Mouse (Mus musculus) heart, embryonic 10.5 days (tissue): ENCODE results near the gene Ap5z1. TPM values are rescaled to one million over a fixed set of nuclear protein-coding genes. Genes with fewer than 3 reads are reported as not detected.

Source experiments
- DNase-seq: peaks from one replicate; pipeline ENCODE4 v3.0.0-alpha.2; 2017; ENCODE audit warnings: low spot score
- H3K27ac ChIP-seq: fragments of 300-500 bp; sonication (generic); 2 replicates; pipeline ENCODE4 v1.5.1; 2016; ENCODE audit warnings: mild to moderate bottlenecking
- H3K27me3 ChIP-seq: fragments of 300-500 bp; sonication (generic); 2 replicates; pipeline ENCODE4 v1.6.1; 2016; ENCODE audit warnings: mild to moderate bottlenecking; ENCODE audit not compliant: poor library complexity, insufficient read depth, severe bottlenecking
- H3K36me3 ChIP-seq: fragments of 300-500 bp; sonication (generic); 2 replicates; pipeline ENCODE4 v1.6.1; 2016; ENCODE audit warnings: mild to moderate bottlenecking, moderate library complexity
- H3K4me1 ChIP-seq: fragments of 300-500 bp; sonication (generic); 2 replicates; pipeline ENCODE4 v1.6.1; 2016; ENCODE audit warnings: mild to moderate bottlenecking
- H3K4me3 ChIP-seq: fragments of 300-500 bp; sonication (generic); 2 replicates; pipeline ENCODE4 v1.5.1; 2016; ENCODE audit warnings: mild to moderate bottlenecking, moderate library complexity
- H3K9me3 ChIP-seq: fragments of 300-500 bp; sonication (generic); 2 replicates; pipeline ENCODE4 v1.6.1; 2016; ENCODE audit warnings: mild to moderate bottlenecking, moderate library complexity
- WGBS: fragments of 180-500 bp; shearing (Covaris S2); methylation state at CpG from one replicate; pipeline ENCODE4 v1.1.7; 2016; 5-methylcytosine and 5-hydroxymethylcytosine counted together
- polyA plus RNA-seq: library from polyadenylated mRNA; unstranded; fragments of >200 nt; fragmentation: Nextera tagmentation; extraction: Ambion mirVana; gene quantifications from 2 replicates; pipeline ENCODE4 v1.2.1, GENCODE M21; 2016

Gene Ap5z1
- 8.7 and 11.1 TPM in 2 replicates for polyA plus RNA-seq

- 2% methylated on average over 60 of the region's 60 CpGs for WGBS
Measured at GRCm38 (mm10) chr5:142463461-142464454, at the start of gene Ap5z1. Gene Ap5z1 (plus strand): TSS chr5:142463944.

GRCm38 (mm10) chr5:142415401-142415800 lies 48.3 kb upstream of the Ap5z1 start:
- H3K27ac ChIP-seq: peak overlapping the region; percentile 85; the same call in 1 of the 2 replicates
- 63% methylated on average over 6 of the region's 6 CpGs for WGBS
- H3K36me3 ChIP-seq: peaks cover 18% of the 10 kb centered on the region
- no peaks in the 10 kb centered on the region for H3K27me3 ChIP-seq
- no peaks in the 10 kb centered on the region for H3K9me3 ChIP-seq
- DNase-seq: no peak
- H3K4me3 ChIP-seq: no peak overlapping the region
- peaks cover 91% of the 10 kb centered on the region for H3K4me1 ChIP-seq

More at GRCm38 (mm10) chr5:142463461-142464454, at the start of gene Ap5z1:
- no peaks in the 10 kb centered on the region for H3K27me3 ChIP-seq
- peak within 1 kb of the TSS; percentile 85 for H3K4me3 ChIP-seq
- H3K9me3 ChIP-seq: no peaks in the 10 kb centered on the region
- peaks cover 14% of the 10 kb centered on the region for H3K4me1 ChIP-seq
- H3K36me3 ChIP-seq: peaks cover 45% of the 10 kb centered on the region
- DNase-seq: peak; percentile 98
- H3K27ac ChIP-seq: peak within 1 kb of the TSS; percentile 89

GRCm38 (mm10) chr5:142416070-142416775 lies 47.5 kb upstream of the Ap5z1 start:
- no peaks in the 10 kb centered on the region for H3K27me3 ChIP-seq
- H3K27ac ChIP-seq: peak overlapping the region; percentile 85
- H3K9me3 ChIP-seq: no peaks in the 10 kb centered on the region
- H3K4me1 ChIP-seq: peaks cover 92% of the 10 kb centered on the region
- DNase-seq: peak; percentile 81
- 4% methylated on average over 14 of the region's 14 CpGs for WGBS
- H3K36me3 ChIP-seq: peaks cover 23% of the 10 kb centered on the region
- H3K4me3 ChIP-seq: peak overlapping the region; percentile 27

GRCm38 (mm10) chr5:142417104-142417503 lies 46.6 kb upstream of the Ap5z1 start:
- Histone ChIP-seq H3K4me1 (peaks cover 95% of the 10 kb centered on the region), H3K36me3 (peaks cover 26% of the 10 kb centered on the region), H3K4me3 (no peak overlapping the region)

GRCm38 (mm10) chr5:142417876-142418275 lies 45.9 kb upstream of the Ap5z1 start:
- H3K27ac ChIP-seq: peak overlapping the region; percentile 44
- H3K4me3 ChIP-seq: no peak overlapping the region
- 71% methylated on average over 9 of the region's 9 CpGs for WGBS
- no peaks in the 10 kb centered on the region for H3K27me3 ChIP-seq
- no peaks in the 10 kb centered on the region for H3K9me3 ChIP-seq
- DNase-seq: no peak
- peaks cover 93% of the 10 kb centered on the region for H3K4me1 ChIP-seq
- peaks cover 28% of the 10 kb centered on the region; the same call in 1 of the 2 replicates for H3K36me3 ChIP-seq

More at GRCm38 (mm10) chr5:142417104-142417503, 46.6 kb upstream of the Ap5z1 start:
- H3K27me3 ChIP-seq: no peaks in the 10 kb centered on the region
- no peak for DNase-seq
- H3K27ac ChIP-seq: peak overlapping the region; percentile 85
- WGBS: 76% methylated on average over 3 of the region's 3 CpGs
- no peaks in the 10 kb centered on the region for H3K9me3 ChIP-seq

- Histone ChIP-seq H3K9me3 (no peaks in the 10 kb centered on the region), H3K27ac (no peak overlapping the region), H3K4me1 (peaks cover 92% of the 10 kb centered on the region), H3K27me3 (no peaks in the 10 kb centered on the region), H3K4me3 (no peak overlapping the region), H3K36me3 (peaks cover 28% of the 10 kb centered on the region; the same call in 1 of the 2 replicates)
- 90% methylated on average over 4 of the region's 4 CpGs for WGBS
- DNase-seq: no peak
Measured at GRCm38 (mm10) chr5:142418419-142418818, 45.3 kb upstream of the Ap5z1 start.

GRCm38 (mm10) chr5:142420317-142420716 lies 43.4 kb upstream of the Ap5z1 start:
- WGBS: 67% methylated on average over 4 of the region's 4 CpGs
- H3K36me3 ChIP-seq: peaks cover 28% of the 10 kb centered on the region; the same call in 1 of the 2 replicates
- H3K27ac ChIP-seq: 0 out of 2 replicates have a peak overlapping the region, but pooled peaks have one; percentile 32
- no peak for DNase-seq
- H3K9me3 ChIP-seq: no peaks in the 10 kb centered on the region
- no peak overlapping the region for H3K4me3 ChIP-seq
- H3K4me1 ChIP-seq: peaks cover 90% of the 10 kb centered on the region
- no peaks in the 10 kb centered on the region for H3K27me3 ChIP-seq

GRCm38 (mm10) chr5:142420920-142421319 lies 42.8 kb upstream of the Ap5z1 start:
- WGBS: 86% methylated on average over 9 of the region's 9 CpGs

GRCm38 (mm10) chr5:142421886-142422285 lies 41.9 kb upstream of the Ap5z1 start:
- H3K27me3 ChIP-seq: no peaks in the 10 kb centered on the region
- H3K9me3 ChIP-seq: no peaks in the 10 kb centered on the region
- H3K4me1 ChIP-seq: peaks cover 90% of the 10 kb centered on the region
- no peak overlapping the region for H3K4me3 ChIP-seq
- peaks cover 28% of the 10 kb centered on the region; the same call in 1 of the 2 replicates for H3K36me3 ChIP-seq
- H3K27ac ChIP-seq: 0 out of 2 replicates have a peak overlapping the region, but pooled peaks have one; percentile 39
- WGBS: 71% methylated on average over 5 of the region's 5 CpGs
- no peak for DNase-seq

More at GRCm38 (mm10) chr5:142420920-142421319, 42.8 kb upstream of the Ap5z1 start:
- Histone ChIP-seq H3K9me3 (no peaks in the 10 kb centered on the region), H3K4me3 (no peak overlapping the region), H3K4me1 (peaks cover 90% of the 10 kb centered on the region), H3K36me3 (peaks cover 28% of the 10 kb centered on the region; the same call in 1 of the 2 replicates), H3K27me3 (no peaks in the 10 kb centered on the region), H3K27ac (no peak overlapping the region)
- no peak for DNase-seq

GRCm38 (mm10) chr5:142423141-142423540 lies 40.6 kb upstream of the Ap5z1 start:
- H3K27me3 ChIP-seq: no peaks in the 10 kb centered on the region
- no peaks in the 10 kb centered on the region for H3K9me3 ChIP-seq
- H3K36me3 ChIP-seq: peaks cover 24% of the 10 kb centered on the region; the same call in 1 of the 2 replicates
- H3K4me1 ChIP-seq: peaks cover 90% of the 10 kb centered on the region
- DNase-seq: no peak
- H3K4me3 ChIP-seq: no peak overlapping the region
- no peak overlapping the region for H3K27ac ChIP-seq
- 86% methylated on average over 10 of the region's 10 CpGs for WGBS

GRCm38 (mm10) chr5:142423701-142424100 lies 40.0 kb upstream of the Ap5z1 start:
- Histone ChIP-seq H3K9me3 (no peaks in the 10 kb centered on the region), H3K4me3 (no peak overlapping the region), H3K4me1 (peaks cover 88% of the 10 kb centered on the region), H3K27me3 (no peaks in the 10 kb centered on the region), H3K27ac (no peak overlapping the region), H3K36me3 (peaks cover 21% of the 10 kb centered on the region; the same call in 1 of the 2 replicates)
- WGBS: 61% methylated on average over 3 of the region's 3 CpGs
- DNase-seq: no peak

GRCm38 (mm10) chr5:142424627-142425349 lies 39.0 kb upstream of the Ap5z1 start:
- WGBS: 38% methylated on average over 13 of the region's 13 CpGs
- H3K27ac ChIP-seq: peak overlapping the region; percentile 85

More at GRCm38 (mm10) chr5:142424627-142425349, 39.0 kb upstream of the Ap5z1 start:
- peaks cover 16% of the 10 kb centered on the region; the same call in 1 of the 2 replicates for H3K36me3 ChIP-seq
- H3K27me3 ChIP-seq: no peaks in the 10 kb centered on the region
- peak; percentile 81 for DNase-seq
- peak overlapping the region; percentile 35; the same call in 1 of the 2 replicates for H3K4me3 ChIP-seq
- peaks cover 82% of the 10 kb centered on the region for H3K4me1 ChIP-seq
- H3K9me3 ChIP-seq: no peaks in the 10 kb centered on the region
